Mouse (Mus musculus): ENCODE measurements around the gene Hmgcs1. TPM values are rescaled to one million over a fixed set of nuclear protein-coding genes. Genes with fewer than 3 reads are reported as not detected.

The Hmgcs1 gene
- polyA plus RNA-seq, 1 experiment from 2014 or later, result 470 TPM

GRCm38 (mm10) chr13:119755681-119756471, 65.7 kb downstream of the Hmgcs1 start, which contains the start of gene Nim1k:
Gene Nim1k (minus strand): TSS chr13:119755882.
- Histone ChIP-seq H3K4me2 (ENCODE audit: low read length) (peak within 1 kb of the TSS; percentile 97), H3K9me3 (ENCODE audit: control insufficient read depth, low read length) (no peaks in the 10 kb centered on the region), H3K4me1 (replicated peaks; ENCODE audit: control insufficient read depth, insufficient read depth, low read length) (peaks cover 22% of the 10 kb centered on the region), H3K4me3 (replicated peaks; ENCODE audit: low read length) (peak within 1 kb of the TSS; percentile 72), H3K27ac (ENCODE audit: low read length) (peak within 1 kb of the TSS; percentile 85), H3K36me3 (ENCODE audit: control insufficient read depth, insufficient read depth) (no peaks in the 10 kb centered on the region), H3K9ac (replicated peaks; ENCODE audit: low read depth, low read length) (peak within 1 kb of the TSS; percentile 87), H3K27me3 (replicated peaks; ENCODE audit: control insufficient read depth, insufficient read depth, low read length) (no peaks in the 10 kb centered on the region)
- ATAC-seq, result peak; percentile 91
- under 1% methylated on average over 43 of the region's 43 CpGs for WGBS

- peaks cover 22% of the 10 kb centered on the region for H3K4me1 ChIP-seq (replicated peaks; ENCODE audit: control insufficient read depth, insufficient read depth, low read length)
- H3K36me3 ChIP-seq (ENCODE audit: control insufficient read depth, insufficient read depth), result no peaks in the 10 kb centered on the region
- H3K4me3 ChIP-seq (replicated peaks; ENCODE audit: low read length), result no peak overlapping the region
- H3K4me2 ChIP-seq (ENCODE audit: low read length), result no peak overlapping the region; the same call in 1 of the 2 replicates
- H3K9ac ChIP-seq (replicated peaks; ENCODE audit: low read depth, low read length), result no peak overlapping the region
- 40% methylated on average over 5 of the region's 5 CpGs for WGBS
- ATAC-seq, result no peak
- H3K27me3 ChIP-seq (replicated peaks; ENCODE audit: control insufficient read depth, insufficient read depth, low read length), result no peaks in the 10 kb centered on the region
- H3K27ac ChIP-seq (ENCODE audit: low read length), result no peak overlapping the region
- H3K9me3 ChIP-seq (ENCODE audit: control insufficient read depth, low read length), result no peaks in the 10 kb centered on the region
Measured at GRCm38 (mm10) chr13:119756831-119757230, 66.7 kb downstream of the Hmgcs1 start.

Other genes with a start within 250 kb of the Hmgcs1 start
- gene 4833420G17Rik, start 227.6 kb upstream of the Hmgcs1 start, polyA plus RNA-seq (2015; fragmentation: Nextera tagmentation; extraction: Ambion mirVana), result 128 and 131 TPM in 2 replicates
- 3.4 and 3.9 TPM in 2 replicates for gene Tmem267, start 202.3 kb upstream of the Hmgcs1 start, polyA plus RNA-seq (2015; fragmentation: Nextera tagmentation; extraction: Ambion mirVana)
- 1.5 and 2.1 TPM in 2 replicates for gene 3110070M22Rik, start 202.0 kb upstream of the Hmgcs1 start, polyA plus RNA-seq (2015; fragmentation: Nextera tagmentation; extraction: Ambion mirVana)
- 0.10 and 0.13 TPM in 2 replicates for gene Ccl28, start 66.6 kb upstream of the Hmgcs1 start, polyA plus RNA-seq (2015; fragmentation: Nextera tagmentation; extraction: Ambion mirVana)
- gene Nim1k, start 65.5 kb downstream of the Hmgcs1 start, polyA plus RNA-seq (2015; fragmentation: Nextera tagmentation; extraction: Ambion mirVana), result 7.4 and 8.0 TPM in 2 replicates
- gene Zfp131, start 100.5 kb downstream of the Hmgcs1 start, polyA plus RNA-seq (2015; fragmentation: Nextera tagmentation; extraction: Ambion mirVana), result 41.8 and 42.7 TPM in 2 replicates
- not detected in 2 replicates for gene AF067063, start 139.8 kb downstream of the Hmgcs1 start, polyA plus RNA-seq (2015; fragmentation: Nextera tagmentation; extraction: Ambion mirVana)
- gene D13Ertd608e, start 145.6 kb downstream of the Hmgcs1 start, polyA plus RNA-seq (2015; fragmentation: Nextera tagmentation; extraction: Ambion mirVana), result not detected in 2 replicates
- not detected in 2 replicates for gene Tcstv1, start 204.4 kb downstream of the Hmgcs1 start, polyA plus RNA-seq (2015; fragmentation: Nextera tagmentation; extraction: Ambion mirVana)
- gene Gm21761, start 238.9 kb downstream of the Hmgcs1 start, polyA plus RNA-seq (2015; fragmentation: Nextera tagmentation; extraction: Ambion mirVana), result not detected in 2 replicates

Measured in forebrain, embryonic 16.5 days (tissue).